Mouse (Mus musculus): ENCODE results near the gene AL732309.1. TPM values are rescaled to one million over a fixed set of nuclear protein-coding genes. Genes with fewer than 3 reads are reported as not detected.
A peak's percentile ranks its signal among the peaks of the same experiment; 100 is the strongest.

The AL732309.1 gene
- total RNA-seq (2021), result 1 to 10 TPM in 1 of 2 experiments, under 1 TPM in 1; 0.86 to 1.2 TPM
- long read RNA-seq, experiment 1, partial matches to known transcripts, result 0 of 4 reads
- long read RNA-seq, experiment 1, other reads (novel, unspliced or antisense), result 0 of 4 reads
- long read RNA-seq, experiment 2, transcript AL732309.1-201 (1 exons, 2,045 nt), result major isoform, 6 of 6 reads
- long read RNA-seq, experiment 2, partial matches to known transcripts, result 0 of 6 reads
- long read RNA-seq, experiment 2, other reads (novel, unspliced or antisense), result 0 of 6 reads

DNA sequence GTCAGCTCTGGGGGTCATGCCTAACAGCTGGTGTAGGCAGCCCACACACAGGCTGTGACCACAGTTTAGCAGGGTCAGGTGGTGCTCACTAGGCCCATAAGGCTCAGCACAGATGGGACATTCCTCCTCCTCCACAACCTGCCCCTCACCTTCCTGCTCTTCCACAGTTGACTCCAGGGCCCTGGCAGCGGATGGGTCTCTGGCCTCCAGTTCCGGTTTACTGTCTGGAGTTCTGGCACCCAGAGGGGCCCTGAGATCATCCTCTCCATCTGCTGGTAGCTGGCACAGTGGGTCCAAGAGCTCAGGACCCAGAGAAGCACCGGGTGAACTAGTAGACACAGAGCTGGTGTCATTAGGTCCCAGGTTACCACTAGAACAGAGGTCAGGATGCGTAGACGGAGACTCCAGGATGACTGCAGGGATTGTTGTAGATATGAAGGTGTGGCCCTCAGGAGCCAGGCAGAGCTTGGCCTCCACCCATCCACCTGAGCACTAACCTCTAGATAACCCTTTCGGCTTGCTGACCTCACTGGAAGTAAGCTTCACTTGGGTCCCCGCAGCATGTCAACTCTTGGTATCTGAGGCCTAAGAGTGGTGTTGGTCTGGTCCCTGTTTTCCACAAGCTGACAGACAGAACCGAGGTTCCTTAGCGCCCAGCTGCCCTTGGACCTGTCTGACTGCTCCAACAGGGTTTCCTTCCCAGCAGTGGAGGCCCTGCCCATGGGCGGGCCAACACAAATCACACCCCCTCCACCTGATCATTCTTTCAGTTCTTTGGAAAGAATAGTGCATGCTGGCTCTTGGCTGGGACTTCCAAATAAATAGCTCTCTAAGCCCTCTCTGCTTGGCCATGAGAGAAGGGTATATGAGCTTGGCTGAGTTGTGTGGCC lies at the start of gene AL732309.1:
Gene AL732309.1 (minus strand): TSS at position 681 of the 890 bp plus-strand sequence.
- intact Hi-C loops (cut with DNase I), result no loop called here
- Histone ChIP-seq H3K27ac (no peak within 1 kb of the TSS), H3K4me3 (no peak within 1 kb of the TSS)
- DNase-seq, result no peak
- no peak for TF ChIP-seq CTCF (IDR thresholded peaks at IDR 0.05)

DNA sequence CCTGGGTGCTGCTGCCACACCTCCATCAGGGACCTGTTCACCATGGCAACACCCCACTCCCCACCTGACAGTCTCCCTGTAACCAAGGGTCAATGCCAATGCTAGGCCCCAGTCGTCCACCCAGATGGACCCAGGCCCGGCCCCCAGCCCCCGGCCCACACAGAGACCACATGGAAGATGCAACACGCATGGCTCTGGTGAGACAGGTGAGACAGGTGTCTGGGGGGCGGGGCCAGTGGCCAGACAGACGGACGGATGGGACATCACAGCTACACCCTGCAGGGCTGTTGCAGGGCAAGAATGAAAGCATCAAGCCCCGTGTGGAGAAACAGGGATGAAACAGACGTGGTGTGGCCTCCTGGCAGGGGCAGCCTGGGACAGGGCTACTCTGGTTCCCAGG lies 47.0 kb upstream of the AL732309.1 start:
- TF ChIP-seq CTCF (IDR thresholded peaks at IDR 0.05), result no peak
- H3K4me3 ChIP-seq, result no peak overlapping the region
- intact Hi-C loops (cut with DNase I), result loop anchor here (2.0 to 5.0 kb wide), 3 partner anchors 66 to 166 kb away; no protein-coding TSS in a partner anchor
- no peak for DNase-seq
- no peak overlapping the region for H3K27ac ChIP-seq

DNA sequence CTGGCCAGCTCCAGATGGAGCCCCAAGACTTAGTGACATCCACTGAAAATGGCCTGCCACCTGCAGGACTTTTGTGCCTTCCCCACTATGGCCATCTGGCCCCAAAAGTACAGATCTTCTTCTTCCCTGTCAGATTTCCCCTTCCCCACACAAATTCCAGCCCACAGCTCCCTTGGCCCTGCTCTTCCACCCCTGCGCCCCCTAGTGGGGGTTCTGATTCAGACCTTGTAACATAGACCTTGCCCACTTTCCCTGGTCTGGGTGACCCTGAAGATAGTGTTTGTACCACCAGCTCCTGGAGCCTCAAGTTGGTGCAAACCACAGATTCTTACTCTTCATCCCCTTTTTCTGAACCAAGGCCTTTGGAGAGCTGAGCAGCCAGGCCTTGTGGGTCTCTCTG lies 46.2 kb upstream of the AL732309.1 start:
- peak; percentile 85 for DNase-seq
- peak; percentile 95 for TF ChIP-seq CTCF (IDR thresholded peaks at IDR 0.05)
- peak overlapping the region; percentile 66 for H3K4me3 ChIP-seq
- H3K27ac ChIP-seq, result peak overlapping the region; percentile 62
- intact Hi-C loops (cut with DNase I), result loop anchor here (2.0 to 5.0 kb wide), 3 partner anchors 66 to 166 kb away; no protein-coding TSS in a partner anchor

DNA sequence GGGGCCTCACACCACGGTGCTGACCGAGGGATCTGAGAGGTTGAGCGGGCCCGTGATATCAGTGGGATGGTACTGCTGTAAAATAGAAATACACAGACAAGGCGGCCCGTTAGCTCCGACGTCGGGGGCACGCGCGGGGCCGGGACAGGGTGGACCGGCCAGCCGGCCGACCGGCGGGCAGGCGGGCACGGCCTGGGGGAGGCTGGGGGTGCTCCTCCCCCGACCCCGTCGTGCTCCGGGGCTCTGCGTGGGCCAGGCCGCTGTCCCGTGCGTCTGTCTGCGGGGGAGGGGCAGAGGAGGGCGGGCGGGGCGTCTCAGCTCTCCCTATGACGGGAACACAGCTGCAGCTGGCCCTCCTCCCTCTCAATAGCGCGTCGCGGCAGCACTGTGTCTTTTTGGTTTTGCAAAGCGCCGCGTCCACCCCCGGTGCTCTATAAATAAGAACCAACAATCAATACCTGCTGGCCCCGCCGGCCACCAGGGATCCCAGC lies 45.4 kb upstream of the AL732309.1 start:
- DNase-seq, result peak; percentile 59
- Histone ChIP-seq H3K27ac (peak overlapping the region; percentile 62), H3K4me3 (peak overlapping the region; percentile 66)
- intact Hi-C loops (cut with DNase I), result loop anchor here (2.0 to 5.0 kb wide), 3 partner anchors 65 to 165 kb away; no protein-coding TSS in a partner anchor
- TF ChIP-seq CTCF (IDR thresholded peaks at IDR 0.05), result no peak

DNA sequence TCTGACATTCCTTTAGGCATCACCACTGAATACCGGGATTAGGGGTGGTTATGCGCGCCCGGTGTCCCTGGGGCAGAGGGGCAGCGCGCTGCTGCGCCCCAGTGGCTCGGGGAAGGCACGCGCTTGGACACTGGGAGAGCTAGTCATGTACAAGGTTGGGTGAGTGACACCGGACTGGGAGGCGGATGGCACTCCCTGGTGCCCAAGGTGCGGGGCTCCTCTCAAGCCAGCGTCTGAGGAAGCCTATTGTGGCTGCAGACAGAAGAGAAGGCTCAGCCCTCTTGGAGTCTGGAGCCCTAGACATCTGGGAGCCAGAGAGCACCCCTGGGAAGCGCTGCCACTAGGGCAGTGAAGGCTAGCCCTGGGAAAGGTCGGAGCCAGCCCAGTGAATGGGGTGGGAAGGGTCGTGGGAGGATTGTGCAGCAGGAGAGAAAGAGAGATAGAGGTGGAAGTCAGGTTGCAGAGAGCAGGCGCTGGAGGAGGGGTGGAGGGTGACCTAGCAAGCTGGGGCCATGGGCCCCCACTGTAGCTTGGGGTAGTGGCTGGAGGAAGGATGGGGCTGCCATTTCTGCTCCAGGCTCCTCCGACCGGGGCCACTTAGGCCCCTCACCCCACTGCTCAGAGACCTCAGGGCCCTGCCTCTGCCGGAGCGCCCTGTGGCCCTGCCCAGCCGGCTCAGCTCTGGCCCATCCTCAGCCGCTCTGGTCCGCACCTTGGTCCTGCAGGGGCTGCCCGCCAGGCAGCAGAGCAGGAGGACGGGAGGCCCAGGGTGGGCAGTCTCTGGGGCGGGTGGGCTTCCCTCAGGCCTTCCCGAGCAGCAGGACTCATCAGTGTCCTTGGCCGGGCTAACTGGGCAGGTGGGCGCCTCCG lies 44.8 kb upstream of the AL732309.1 start:
- no peak for DNase-seq
- TF ChIP-seq CTCF (IDR thresholded peaks at IDR 0.05), result peak; percentile 39
- intact Hi-C loops (cut with DNase I), result loop anchor here (2.0 to 5.0 kb wide), 3 partner anchors 64 to 164 kb away; no protein-coding TSS in a partner anchor
- Histone ChIP-seq H3K27ac (peak overlapping the region; percentile 62; the same call in 1 of the 2 replicates), H3K4me3 (peak overlapping the region; percentile 66)

DNA sequence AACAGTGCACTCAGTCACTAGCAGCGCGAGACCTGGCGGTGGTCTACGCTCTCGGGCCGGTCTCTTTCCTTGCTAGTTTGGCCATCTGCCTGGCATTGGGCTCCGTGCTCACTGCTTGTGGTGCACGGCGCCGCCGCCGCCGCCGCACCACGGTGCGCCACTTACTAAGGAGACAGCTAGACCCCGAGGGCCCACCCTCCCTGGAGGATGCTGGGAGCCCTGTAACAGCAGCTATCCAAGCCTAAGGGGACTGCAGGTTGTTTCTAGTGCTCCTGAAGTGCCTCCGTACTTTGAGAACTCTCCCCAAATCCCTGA lies 44.1 kb upstream of the AL732309.1 start:
- intact Hi-C loops (cut with DNase I), result loop anchor here (5.0 kb wide), 2 partner anchors 63 to 163 kb away; no protein-coding TSS in a partner anchor

DNA sequence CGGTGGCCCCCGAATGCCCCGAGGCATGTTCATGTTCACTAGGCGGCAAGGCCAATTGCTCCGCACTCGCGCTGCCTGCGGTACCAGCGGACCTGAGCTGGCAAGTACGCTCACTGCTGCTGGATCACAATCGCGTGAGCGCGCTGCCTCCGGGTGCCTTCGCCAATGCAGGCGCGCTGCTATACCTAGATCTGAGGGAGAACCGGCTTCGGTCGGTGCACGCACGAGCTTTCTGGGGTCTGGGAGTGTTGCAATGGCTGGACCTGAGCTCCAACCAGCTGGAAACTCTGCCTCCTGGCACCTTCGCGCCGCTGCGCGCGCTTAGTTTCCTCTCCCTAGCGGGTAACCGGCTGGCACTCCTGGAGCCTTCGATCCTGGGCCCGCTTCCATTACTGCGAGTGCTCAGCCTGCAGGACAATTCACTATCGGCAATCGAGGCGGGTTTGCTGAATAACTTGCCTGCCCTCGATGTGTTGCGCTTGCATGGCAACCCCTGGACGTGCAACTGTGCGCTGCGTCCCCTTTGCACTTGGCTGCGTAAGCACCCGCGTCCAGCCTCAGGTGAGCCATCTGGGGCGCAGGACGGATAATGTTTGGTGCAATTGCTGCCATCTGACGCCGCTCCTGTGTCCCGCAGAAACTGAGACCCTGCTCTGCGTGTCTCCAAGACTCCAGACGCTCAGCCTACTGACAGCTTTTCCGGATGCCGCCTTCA lies 43.6 kb upstream of the AL732309.1 start:
- intact Hi-C loops (cut with DNase I), result loop anchor here (5.0 kb wide), 2 partner anchors 63 to 163 kb away; no protein-coding TSS in a partner anchor
- no peak for TF ChIP-seq CTCF (IDR thresholded peaks at IDR 0.05)
- DNase-seq, result peak; percentile 59
- Histone ChIP-seq H3K4me3 (peak overlapping the region; percentile 66), H3K27ac (peak overlapping the region; percentile 48; the same call in 1 of the 2 replicates)

More for the DNA sequence above, 44.1 kb upstream of the AL732309.1 start:
- TF ChIP-seq CTCF (IDR thresholded peaks at IDR 0.05), result no peak
- Histone ChIP-seq H3K4me3 (peak overlapping the region; percentile 66), H3K27ac (peak overlapping the region; percentile 48; the same call in 1 of the 2 replicates)
- DNase-seq, result no peak

DNA sequence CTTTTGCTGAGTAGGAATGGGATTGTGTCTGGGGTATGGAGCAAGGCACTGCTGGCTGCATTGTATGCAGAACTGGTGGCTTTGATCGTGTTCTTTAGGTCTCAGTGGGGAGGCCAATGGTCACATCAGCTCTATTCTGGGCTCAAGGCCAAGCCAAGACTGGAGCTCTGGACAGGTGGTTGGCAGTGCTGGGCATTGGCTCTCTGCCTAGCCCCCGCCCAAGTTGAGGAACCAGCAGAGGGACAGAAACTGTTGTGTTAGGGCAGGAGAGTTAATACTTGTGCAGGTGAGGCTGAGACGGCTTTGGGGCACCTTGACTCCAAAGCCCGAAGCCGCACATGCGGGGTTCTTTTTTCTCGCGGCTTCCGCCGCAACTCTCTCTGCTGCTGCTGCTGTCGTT lies 43.0 kb upstream of the AL732309.1 start, which contains the start of gene Lrrc26:
Gene Lrrc26 (plus strand): TSS at position 265 of the 400 bp plus-strand sequence.
- peak within 1 kb of the TSS; percentile 48; the same call in 1 of the 2 replicates for H3K27ac ChIP-seq
- DNase-seq, result peak; percentile 70
- no peak for TF ChIP-seq CTCF (IDR thresholded peaks at IDR 0.05)
- H3K4me3 ChIP-seq, result peak within 1 kb of the TSS; percentile 66
- intact Hi-C loops (cut with DNase I), result loop anchor here (5.0 kb wide), 2 partner anchors 62 to 162 kb away; no protein-coding TSS in a partner anchor

DNA sequence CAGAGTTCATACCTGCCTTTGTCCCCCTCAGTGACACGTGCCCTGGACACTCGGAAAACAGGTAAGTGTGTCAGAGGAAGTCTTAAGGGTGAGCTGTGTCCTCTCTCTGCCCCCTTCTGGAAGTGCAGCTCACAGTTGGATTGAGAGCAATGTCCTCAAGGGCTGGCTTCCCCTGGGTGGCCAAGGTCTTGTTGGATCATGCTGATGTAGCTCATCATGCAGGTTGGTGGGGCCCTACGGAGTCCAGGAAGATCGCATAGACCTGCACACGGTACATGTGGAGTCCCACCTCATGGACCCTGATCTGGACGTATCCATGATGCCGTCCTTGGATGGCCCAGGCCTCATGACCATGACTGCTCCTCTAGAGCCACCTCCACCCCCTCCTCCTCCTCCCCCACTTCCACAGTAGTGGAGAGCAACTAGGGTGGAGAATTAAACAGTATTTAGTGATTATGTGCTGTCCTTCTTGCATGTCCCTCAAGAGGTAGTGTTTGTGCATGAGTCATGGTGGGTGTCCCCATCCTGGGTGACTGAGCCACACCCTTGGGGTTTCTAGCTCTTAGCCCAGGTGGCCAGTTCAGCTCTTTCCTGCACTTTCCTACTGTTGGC lies 42.2 kb upstream of the AL732309.1 start:
- intact Hi-C loops (cut with DNase I), result no loop called here
- TF ChIP-seq CTCF (IDR thresholded peaks at IDR 0.05), result no peak
- no peak overlapping the region for H3K27ac ChIP-seq
- no peak overlapping the region for H3K4me3 ChIP-seq
- DNase-seq, result no peak

DNA sequence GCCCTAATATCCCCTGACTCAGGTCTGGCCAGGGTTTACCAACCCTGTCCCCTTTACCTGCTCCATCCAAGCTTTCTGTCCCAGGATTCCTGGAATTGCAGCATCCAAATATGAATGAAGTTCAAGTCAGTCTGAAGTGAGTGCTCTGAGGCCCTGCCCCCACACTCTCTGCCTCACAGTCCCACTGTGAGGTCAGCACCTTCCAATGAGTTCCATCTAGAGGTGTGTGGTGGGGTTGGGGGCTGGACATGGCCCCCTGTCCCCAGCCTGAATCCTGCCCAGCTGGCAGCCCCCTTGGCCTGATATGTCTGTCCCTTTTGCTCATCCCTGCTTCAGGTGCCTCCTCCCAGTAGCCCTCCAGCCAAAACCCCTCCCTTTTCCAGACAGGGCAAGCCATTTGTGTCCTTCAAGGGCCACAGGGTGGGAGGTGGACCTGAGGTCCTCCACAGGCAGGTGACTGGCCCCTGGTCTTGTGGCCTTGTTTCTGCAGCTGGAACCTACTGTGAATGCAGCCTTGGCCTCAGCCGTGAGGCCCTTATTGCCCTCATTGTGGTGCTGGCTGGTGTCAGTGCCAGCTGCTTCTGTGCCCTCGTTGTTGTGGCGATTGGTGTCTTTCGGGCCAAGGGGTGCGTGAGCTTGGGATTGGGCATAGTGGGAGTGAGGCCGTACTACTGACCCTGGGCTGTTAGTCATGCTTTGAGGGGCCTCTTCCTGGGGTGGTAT lies 41.4 kb upstream of the AL732309.1 start, which contains the start of gene Tmem210:
Gene Tmem210 (plus strand): TSS at position 219 of the 723 bp plus-strand sequence.
- intact Hi-C loops (cut with DNase I), result no loop called here
- Histone ChIP-seq H3K27ac (peak within 1 kb of the TSS; percentile 12), H3K4me3 (no peak within 1 kb of the TSS)
- DNase-seq, result no peak
- TF ChIP-seq CTCF (IDR thresholded peaks at IDR 0.05), result no peak

All from gastrocnemius, adult 2 months (tissue).